Mouse (Mus musculus): ENCODE data around the gene 5430419D17Rik.

Gene 5430419D17Rik

DNA sequence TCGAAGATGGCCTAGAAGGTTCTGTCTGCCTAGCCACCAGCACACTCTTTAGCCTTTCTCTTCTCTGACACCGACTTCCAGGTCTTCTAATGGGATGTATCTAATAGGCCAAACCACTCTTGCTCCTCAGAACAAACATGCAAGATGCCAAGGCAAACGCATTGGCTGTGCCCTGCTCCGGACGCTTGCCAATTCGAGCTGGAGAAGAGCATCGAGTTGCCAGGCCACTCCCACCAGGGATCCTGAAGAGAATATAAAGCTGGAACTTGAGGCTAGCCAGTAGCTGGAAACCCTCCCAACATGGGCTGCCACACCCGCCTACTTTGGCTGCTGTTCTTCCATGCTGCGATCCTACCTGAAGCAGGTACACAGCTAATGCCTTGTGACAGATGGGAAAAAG, at the start of gene 5430419D17Rik:
Gene 5430419D17Rik (plus strand): TSS at position 282 of the 400 bp plus-strand sequence.
- DNase-seq, result no peak

DNA sequence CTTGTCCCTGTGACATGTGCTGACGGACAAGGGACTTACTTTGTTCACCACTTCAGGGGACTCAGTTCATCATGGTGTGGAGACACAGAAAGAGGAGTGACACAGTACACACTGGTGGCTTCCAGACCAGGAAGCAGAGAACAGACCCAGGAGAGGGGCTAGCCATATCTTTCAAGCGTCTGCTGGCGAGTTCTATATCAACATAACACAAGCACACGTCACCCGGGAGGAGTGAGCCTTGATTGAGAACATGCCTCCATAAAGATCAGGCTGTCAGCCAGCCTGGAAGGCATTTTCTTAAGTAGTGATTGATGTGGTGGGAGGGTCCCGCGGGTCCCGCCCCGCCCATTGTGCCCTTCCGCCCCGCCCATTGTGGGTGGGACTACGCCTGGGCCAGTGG, 44.2 kb upstream of the 5430419D17Rik start:
- DNase-seq, result no peak

DNA sequence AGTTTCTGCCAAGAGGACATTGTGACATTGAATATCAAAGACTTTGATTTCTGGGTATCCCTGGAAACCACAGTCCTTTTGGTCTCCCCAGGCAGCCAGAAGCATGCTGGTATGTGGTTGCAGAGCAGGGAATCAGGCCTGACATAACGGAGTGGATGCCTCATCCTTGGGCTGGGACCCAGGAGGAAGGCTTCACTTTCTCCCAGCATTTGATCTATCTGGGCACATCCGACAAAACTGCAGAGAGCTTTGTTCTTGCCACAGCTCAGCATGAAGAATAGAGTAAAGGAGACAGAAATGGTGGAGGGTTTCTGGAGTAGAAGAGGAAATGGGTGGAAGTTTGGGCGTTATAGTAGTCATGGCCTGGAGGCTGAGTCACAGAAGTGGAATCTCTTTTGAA, 41.0 kb upstream of the 5430419D17Rik start:
- no peak for DNase-seq

DNA sequence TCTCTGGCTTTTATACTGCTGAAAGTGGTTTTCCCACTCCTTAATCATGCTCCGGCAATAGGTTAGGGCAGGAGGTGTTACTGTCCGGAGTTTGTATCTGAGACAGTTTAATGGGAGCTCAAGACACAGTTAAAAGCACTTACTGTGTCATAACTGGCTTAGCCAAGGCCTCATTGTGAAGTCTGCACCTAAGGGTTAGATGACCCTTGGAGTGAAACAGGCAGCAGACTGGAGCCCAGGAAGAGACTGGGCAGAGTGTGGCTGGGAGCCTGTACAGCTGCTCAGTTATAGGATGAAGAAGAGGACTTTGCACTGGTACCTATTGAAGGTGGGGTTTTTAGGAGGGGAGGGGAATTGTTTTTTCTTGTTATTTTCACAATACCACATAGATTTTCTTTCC, 28.0 kb upstream of the 5430419D17Rik start, which contains the start of gene 4933402N03Rik:
Gene 4933402N03Rik (minus strand): TSS at position 101 of the 400 bp plus-strand sequence.
- no peak for DNase-seq

DNA sequence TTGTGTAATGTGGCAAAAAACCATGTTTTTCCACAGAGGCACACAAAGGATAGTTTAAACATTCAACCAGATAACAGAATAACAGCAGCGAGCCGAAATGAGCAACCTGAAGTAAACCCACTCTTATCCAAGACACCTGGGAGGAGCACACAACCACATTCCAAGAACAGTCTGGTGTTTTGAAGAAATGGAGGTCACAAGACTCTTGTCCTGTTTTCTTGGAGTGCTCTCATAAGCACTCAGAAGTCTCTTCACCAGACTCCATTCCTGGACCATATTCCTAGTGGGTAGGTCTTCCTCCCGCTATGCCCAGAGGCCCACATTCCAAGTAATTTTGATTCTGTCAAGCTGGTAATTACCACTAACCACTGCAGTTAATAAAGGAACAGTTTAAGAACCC, 24.0 kb upstream of the 5430419D17Rik start:
- DNase-seq, result no peak

DNA sequence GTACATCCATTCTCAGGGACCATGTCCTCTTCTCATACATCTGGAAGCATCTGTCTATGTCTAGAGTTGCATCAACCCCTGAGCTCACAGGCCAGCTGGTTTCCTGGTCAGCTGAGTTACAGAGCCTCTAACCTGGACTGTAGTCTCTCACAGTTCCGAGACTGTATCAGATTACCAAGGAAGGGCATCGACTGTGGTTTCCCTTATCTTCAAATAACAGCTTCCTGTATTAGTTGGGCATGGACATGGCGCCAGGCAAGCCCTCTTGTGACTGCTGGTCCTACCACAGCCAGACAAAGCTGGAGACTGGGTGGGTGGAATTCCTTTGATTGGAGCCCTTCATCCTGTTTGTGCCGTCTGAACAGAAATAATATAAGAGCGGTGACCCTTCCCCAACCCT, 21.2 kb upstream of the 5430419D17Rik start:
- DNase-seq, result no peak

DNA sequence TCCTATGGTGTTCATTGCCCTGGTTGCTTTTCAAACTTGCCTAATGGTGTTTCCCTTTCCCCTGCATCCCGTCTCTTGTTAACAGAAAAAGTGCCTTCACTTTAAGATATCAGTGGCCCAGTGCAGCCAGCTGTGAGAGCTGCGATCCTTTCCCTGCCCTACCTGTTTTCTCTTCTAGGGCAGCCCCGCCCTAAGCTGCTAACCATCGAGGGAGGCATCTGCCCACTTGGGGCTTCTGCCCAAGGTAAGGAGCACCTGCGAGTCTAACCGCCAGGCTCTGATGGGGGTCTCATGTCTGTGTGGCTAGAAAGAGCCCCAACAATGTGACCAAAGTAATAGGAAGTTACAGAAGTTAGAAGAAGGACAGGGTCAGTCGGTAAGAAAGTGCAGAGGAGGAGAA, 12.0 kb upstream of the 5430419D17Rik start:
- no peak for DNase-seq

DNA sequence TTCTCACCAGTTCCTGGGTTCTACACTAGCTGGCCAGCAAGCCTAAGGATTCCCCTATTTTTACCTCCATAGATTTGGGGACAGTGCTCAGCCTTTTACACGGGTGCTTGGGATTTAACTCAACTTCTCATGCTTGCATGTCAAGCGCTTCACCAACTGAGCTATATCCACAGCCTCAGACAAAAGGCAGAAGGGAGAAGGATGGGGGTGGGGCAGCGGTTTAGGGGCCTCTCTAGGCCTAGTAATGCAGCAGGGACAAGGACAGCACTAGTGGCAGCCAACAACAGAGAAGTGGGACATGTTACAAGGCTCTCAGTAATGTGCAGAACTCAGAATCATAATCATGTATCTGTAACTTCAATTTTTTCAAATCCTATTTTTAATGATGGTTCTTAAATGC, 6.4 kb upstream of the 5430419D17Rik start:
- no peak for DNase-seq

DNA sequence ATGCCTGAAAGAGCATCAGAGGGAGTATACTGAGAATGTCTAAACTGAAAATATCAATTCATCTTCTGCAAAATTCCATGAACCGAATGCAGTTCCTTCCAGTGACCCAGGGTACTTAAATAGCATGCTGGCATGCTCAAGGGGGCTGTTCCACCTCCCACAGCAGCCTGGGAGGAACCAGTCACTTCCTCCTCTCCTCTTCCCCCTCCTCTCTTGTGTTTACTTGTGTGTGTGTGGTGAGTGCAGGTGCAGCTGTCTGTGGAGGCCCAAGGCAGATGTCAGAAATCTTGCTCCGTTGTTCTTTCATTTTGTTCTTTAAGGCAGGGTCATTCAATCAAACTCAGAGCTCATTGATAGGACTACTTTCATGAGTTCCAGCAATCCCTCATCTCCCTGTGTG, 5.1 kb upstream of the 5430419D17Rik start:
- DNase-seq, result no peak

DNA sequence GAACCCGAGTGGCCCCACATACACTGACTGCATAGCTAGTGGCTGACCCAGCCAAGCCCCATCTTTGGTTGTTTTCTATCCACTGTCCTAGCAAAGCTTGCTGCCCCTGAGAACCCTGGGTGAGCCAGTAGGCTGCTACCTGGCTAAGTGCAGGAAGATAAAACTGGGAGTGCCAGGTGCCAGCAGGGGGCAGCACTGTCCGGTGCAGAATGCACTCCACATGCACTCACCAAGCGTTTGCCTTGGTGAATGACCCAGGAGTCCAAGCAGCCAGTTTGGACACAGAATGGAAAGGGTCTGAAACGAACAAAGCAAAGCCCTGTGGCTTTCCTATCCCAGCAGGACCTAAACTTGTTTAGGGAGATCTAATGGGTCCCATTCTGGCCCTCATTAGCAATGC, 8.5 kb downstream of the 5430419D17Rik start:
- peak; percentile 3 for DNase-seq

DNA sequence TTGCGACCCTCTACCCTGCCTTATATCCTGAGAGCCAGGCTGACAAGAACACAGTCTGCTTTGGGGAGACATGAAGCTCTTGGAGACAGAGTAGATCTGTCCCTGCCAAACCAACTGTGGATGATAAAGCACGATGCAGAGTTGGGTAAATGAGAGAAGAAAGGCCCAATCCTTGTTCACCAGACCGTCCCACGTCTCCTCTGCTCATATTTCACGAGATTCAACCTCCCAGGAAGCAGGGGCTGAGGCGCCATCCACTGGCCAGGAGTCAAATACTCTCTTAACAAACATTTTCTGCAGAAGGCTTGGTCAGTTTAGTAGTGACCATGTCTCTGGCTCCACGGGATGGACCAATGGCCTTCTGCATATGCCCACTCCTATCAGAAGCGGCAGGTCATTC, 10.1 kb downstream of the 5430419D17Rik start:
- no peak for DNase-seq

DNA sequence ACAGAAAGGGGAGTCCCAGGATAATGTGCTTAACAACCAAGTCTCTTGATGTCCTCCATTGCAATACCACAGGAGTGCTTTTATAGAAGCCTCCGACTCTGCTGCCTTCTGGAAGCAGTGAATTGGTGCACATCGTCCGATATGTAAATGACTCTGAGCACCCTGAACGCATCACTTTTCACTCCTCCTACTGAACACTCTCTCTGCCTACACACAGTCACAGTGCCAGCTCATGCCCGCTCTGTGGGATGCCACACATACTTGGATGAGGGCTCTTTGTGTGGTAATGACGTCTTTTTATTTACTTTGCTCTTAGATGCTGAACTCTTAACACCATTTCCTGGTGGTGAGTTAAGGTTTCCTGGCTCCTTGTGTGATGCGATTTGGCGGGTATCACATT, 12.8 kb downstream of the 5430419D17Rik start:
- DNase-seq, result no peak

DNA sequence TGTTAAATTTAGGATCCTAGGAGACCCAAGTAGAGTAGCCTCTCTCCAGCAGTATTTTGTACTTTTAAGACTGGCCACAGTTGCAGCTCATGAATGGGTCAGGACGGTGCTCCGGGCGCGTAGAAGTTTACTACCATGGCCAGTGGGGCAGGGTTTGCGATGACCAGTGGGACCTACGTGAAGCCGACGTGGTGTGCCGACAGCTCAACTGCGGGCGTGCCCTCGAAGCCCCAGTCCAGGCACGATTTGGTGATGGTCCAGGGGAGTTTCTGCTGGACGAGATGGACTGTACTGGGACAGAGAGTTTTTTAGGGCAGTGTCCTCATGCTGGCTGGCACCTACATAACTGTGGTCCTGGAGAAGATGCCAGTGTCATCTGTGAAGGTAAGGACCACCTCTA, 13.8 kb downstream of the 5430419D17Rik start:
- no peak for DNase-seq

DNA sequence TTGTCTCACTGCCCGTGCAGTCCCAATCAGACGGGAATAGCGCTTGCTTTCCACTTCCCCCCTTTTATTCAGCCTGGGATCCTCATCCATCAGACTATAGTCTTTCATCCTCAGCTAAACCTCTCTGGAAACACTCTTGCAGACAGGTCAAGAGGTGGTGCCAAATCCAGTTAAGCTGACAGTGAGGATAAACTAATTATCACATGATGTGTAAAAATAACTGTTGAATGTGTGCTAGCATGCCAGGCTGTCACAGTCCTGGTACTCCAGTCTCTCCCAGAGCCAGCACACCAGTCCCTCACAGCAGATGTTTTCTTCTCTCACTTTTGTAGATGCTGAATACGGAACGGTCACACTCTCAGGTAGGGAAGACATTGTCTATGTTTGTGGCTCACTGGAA, 48.9 kb downstream of the 5430419D17Rik start:
- DNase-seq, result no peak

DNA sequence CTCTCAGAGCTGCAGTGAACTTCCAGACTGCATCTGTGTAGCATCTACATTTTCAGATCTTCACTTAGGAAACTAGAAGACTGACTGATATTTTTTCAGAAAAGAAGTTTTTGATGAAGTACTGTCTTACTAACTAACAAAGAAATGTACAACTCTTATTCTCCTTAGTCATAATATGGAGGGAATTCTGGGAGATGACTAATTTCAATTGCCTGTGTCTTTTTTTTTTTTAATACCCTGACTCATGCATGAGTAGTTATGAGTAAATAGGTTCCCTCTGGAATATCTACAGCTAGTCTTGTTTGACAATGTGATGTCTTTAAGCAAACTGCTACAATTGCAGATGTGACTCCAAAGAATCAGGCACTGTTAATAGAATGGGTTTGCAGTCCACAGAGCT, 61.9 kb downstream of the 5430419D17Rik start:
- DNase-seq, result no peak

DNA sequence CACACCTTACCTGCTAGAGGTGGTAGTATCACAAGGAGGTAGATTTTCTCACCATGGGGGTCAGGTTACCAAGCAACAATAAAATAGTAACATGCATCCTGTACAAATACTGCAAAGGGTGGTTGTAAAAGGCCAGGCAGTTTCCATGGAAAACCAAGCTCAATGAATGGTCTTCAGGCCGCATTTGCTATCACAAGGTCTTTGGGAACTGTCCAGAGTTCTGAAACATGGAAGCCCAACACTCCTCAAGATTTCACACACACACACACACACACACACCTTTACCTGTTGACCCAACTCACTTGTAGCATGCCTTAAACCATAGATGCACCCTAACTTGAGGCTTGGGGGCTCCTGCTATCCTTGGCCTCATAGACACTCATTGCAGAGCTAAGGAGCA, 70.8 kb downstream of the 5430419D17Rik start:
- no peak for DNase-seq

DNA sequence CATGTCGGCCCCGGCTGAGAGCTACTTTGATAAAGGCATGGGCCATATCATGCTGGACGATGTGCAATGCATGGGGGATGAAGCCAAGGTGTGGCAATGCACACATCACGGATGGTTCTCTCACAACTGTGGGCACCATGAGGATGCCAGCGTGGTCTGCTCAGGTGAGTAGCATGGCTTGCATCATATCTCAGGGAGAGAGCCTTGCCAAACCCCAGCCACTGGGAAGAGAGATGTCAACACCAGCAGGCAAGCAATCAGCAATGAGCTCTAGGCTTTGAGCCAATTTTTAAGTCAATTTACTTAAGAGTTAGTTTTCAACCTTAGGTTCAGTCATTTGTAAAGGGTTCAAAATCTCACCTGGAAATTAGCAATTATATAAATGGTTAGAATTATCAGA, 82.6 kb downstream of the 5430419D17Rik start:
- DNase-seq, result no peak

DNA sequence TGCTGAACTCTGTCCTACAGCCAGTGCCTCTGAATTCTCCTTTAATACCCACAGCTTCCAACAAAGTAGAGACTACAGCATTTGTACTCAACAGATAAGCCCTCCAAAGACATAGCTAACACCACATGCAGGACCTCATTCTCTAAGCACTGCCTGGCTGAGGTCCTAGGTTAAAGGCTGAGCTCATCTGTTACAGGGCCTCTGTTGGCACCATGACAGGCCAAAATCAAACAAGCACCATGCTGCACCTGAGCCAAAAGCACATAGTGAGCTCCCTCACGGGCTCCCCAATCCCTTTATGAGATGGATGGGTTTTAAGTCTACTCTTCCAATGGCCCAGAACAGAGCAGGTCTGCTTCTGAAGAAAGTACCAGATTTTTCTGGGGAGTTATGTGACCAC, 83.1 kb downstream of the 5430419D17Rik start:
- DNase-seq, result no peak

DNA sequence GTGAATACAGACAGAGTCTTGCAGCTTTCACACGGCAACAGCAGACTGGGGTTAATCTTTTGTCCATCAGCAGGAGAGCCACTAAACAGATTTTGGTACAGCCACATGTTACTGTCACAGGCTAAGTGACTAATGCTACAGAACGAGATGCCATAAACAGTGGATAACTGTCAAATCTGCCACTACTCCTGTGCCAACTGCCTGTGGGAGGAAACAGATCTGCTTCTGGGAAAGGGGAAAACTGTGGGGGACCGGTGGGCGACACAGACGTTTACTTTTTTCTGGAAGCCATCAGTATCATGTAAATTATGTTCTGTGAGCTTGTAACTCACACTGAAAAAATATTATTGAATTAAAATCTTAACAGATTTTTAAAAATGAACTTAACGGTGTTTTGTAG, 86.7 kb downstream of the 5430419D17Rik start:
- DNase-seq, result no peak

DNA sequence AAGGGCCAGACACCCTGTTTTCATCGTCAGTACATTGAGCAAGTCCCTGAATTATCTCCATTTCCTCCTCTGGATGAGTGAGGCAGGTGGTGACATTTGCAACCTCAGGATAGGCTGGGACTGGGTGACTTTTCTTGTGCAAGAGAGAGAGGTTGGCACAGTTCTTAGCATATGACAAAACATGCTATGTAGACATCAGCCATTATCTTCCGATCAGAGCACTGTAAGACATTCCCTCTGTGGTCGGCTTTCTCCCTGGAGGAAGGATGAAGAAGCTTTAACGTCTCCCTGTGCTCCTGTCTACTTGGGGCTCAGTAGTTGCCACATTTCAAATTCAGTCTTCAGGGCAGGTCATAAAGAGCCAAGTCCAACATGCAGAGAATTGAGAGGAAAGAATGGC, 90.0 kb downstream of the 5430419D17Rik start:
- no peak for DNase-seq

DNA sequence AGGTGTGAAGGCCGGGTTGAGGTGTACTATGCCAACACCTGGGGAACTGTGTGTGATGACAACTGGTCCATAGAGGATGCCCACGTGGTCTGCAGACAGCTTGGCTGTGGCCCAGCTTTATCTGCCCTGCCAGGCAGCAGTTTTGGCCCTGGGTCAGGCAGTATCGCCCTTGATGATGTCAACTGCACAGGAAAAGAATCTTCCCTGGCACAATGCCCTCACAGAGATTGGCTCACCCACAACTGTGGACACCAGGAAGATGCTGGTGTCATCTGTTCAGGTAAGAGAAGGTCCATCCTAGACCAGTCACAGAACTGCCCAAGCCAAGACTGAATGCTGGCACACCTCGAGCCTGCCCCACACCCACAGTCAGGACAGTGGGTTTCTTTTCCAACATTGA, 91.6 kb downstream of the 5430419D17Rik start:
- no peak for DNase-seq

DNA sequence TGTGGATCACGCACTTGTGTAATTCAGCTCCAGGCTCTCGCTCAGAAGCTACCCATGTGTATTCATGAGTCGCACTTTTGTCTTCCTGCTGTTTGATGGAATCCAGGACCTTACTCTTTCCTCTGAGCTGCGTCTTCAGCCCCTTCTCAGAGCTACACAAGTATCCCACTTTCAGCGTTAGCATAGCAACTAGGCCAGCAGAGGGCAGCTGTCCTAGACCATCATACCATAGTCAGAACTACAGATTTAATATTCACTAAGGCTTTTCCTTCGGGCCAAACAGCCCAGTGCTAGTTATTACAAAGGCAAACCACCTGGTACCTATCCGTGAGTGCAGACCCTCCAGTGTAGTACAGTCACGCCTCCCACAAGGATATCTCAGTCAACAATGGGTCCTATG, 122.9 kb downstream of the 5430419D17Rik start:
- DNase-seq, result no peak

DNA sequence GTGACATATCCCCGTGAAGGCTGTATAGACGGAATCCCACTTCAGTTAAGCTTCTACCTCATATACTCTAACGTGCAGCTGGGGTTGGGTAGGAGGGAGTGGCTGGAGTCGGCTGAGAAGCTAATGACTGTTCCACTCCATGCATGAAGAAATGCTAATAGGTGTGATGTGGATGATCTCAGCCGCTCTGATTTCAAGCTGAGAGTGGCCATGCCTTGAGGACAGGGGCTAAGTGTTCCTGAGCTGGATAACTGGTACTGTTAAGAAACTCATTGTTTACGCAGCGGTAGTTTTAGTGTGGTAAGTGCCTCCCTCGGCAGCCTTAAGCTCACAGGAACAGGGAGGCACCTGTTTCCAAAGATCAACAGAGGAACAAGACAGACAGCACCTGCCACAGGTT, 129.1 kb downstream of the 5430419D17Rik start:
- DNase-seq, result no peak

DNA sequence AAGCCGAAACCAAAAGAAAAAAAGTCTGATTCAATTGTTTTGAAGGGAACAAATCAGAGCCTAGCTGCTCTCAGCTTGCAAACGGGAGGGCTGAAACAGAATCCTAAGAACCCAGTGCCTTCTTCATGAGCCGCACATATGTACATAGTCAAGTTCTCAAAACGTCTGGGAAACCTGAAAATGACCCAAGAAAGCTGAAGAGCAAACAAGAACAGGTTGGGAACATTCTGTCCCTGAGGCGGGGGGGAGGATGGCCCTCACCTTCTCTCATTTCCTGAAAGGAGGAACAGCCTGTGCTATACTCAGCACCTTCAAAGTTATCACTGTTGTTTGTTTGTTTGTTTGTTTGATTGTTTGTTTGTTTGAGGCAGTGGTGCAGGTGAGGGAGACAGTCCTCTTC, 132.5 kb downstream of the 5430419D17Rik start:
- no peak for DNase-seq

DNA sequence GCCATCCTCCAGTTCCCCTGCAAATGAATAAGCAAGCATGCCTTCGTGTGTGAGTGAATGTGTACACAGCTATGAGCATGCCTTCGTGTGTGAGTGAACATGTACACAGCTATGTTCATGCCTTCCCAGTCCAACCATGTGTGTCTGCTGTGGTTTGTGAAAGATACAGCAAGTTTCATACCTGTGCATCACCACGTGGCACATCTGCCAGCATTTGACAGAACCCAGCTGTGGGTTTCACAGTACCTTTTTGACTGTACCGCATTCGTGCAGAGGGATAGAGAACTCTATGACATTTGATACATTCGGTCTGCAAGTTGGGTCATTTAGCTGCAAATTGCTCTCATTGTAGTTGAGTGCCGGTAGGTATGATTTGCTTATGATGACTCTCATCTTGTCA, 140.3 kb downstream of the 5430419D17Rik start:
- DNase-seq, result no peak

DNA sequence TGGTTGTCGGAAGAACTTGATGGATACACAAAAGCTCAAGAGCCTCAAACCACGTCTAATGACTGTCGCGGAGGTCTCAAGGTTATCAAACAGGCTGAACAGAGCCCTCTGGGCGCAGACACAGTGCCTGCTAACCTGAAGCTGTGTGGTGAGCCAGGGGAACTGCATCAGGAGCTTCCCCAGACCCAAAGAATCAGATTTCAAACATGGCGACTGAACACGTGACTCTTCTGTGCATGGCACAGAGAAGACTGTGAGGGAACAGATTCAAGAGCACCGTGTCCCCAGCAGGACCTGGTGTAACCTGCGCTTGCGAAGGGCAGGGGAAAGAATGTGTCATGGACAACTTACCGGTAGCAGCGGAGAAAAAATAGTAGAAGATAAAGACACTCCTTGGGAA, 143.4 kb downstream of the 5430419D17Rik start:
- DNase-seq, result no peak

Measured in cerebellum, adult 8-10 months (tissue).